Mouse (Mus musculus) forebrain, embryonic 11.5 days (tissue): ENCODE results near the gene Arhgap24. TPM values are rescaled to one million over a fixed set of nuclear protein-coding genes. Genes with fewer than 3 reads are reported as not detected.

Experiments used
- ATAC-seq: fragments of 200-750 bp; cut with Nextera tagmentation; replicated peaks from 2 replicates; pipeline ENCODE4 v1.8.0; 2017; ENCODE audit warnings: moderate TSS enrichment; ENCODE audit not compliant: low FRiP score
- DNase-seq: peaks from one replicate; pipeline ENCODE4 v3.0.0-alpha.2; 2017; ENCODE audit warnings: low spot score
- H3K27ac ChIP-seq: fragments of 300-500 bp; sonication (generic); 2 replicates; pipeline ENCODE4 v1.5.1; 2014; ENCODE audit warnings: low read depth, low read length
- H3K27me3 ChIP-seq: fragments of 300-500 bp; sonication (generic); 2 replicates; pipeline ENCODE4 v1.6.1; 2014; ENCODE audit warnings: mild to moderate bottlenecking, low read length, mixed read lengths; ENCODE audit not compliant: control insufficient read depth, insufficient read depth
- H3K36me3 ChIP-seq: fragments of 300-500 bp; sonication (generic); 2 replicates; pipeline ENCODE4 v1.6.1; 2014; ENCODE audit warnings: mild to moderate bottlenecking, low read length, moderate library complexity, mixed read lengths; ENCODE audit not compliant: control insufficient read depth, insufficient read depth
- H3K4me1 ChIP-seq: fragments of 300-500 bp; sonication (generic); replicated peaks from 2 replicates; pipeline ENCODE4 v1.6.1; 2014; ENCODE audit warnings: low read length, mixed read lengths; ENCODE audit not compliant: control insufficient read depth, insufficient read depth
- H3K4me2 ChIP-seq: fragments of 300-500 bp; sonication (generic); 2 replicates; pipeline ENCODE4 v1.6.1; 2014; ENCODE audit warnings: low read depth, mild to moderate bottlenecking, low read length, moderate library complexity, mixed read lengths; ENCODE audit not compliant: severe bottlenecking
- H3K4me3 ChIP-seq: fragments of 300-500 bp; sonication (generic); 2 replicates; pipeline ENCODE4 v1.5.1; 2014; ENCODE audit warnings: low read depth, low read length
- H3K9ac ChIP-seq: fragments of 300-500 bp; sonication (generic); 2 replicates; pipeline ENCODE4 v1.6.1; 2014; ENCODE audit warnings: low read length
- H3K9me3 ChIP-seq: fragments of 300-500 bp; sonication (generic); 2 replicates; pipeline ENCODE4 v1.6.1; 2016; ENCODE audit warnings: low read length, mixed read lengths; ENCODE audit not compliant: control insufficient read depth
- WGBS: fragments of 180-500 bp; shearing (Covaris S2); extraction: QIAGEN DNeasy Blood & Tissue Kit; methylation state at CpG from one replicate; pipeline ENCODE4 v1.1.7; 2014; 5-methylcytosine and 5-hydroxymethylcytosine counted together
- polyA plus RNA-seq: library from polyadenylated mRNA; unstranded; fragments of >200 nt; fragmentation: Nextera tagmentation; extraction: Ambion mirVana; gene quantifications from 2 replicates; pipeline ENCODE4 v1.2.1, GENCODE M21; 2014

Arhgap24 gene
- polyA plus RNA-seq, 1 experiment from 2014 or later = 1.9 TPM

DNA sequence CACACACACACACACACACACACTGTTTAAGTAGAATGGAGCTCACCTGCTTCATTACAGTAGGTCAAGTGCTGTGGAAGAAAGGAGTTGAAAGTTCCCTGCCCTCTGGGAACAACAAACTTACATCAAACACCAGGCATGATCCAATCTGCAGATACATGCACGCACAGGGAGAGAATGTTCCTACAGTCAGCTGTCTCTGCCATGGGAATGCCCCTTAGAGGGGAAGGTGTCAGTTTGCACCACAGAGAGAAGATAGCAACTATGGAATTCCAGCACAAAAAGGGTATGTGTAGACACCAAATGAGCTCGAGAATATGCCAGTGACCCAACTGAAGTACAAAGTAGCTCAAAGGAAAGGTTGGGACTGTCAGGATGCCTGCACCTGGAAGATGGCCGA is 69.0 kb downstream of the Arhgap24 start:
- Histone ChIP-seq H3K27ac (no peak overlapping the region), H3K4me2 (no peak overlapping the region), H3K9me3 (no peaks in the 10 kb centered on the region), H3K27me3 (no peaks in the 10 kb centered on the region), H3K36me3 (no peaks in the 10 kb centered on the region), H3K9ac (no peak overlapping the region), H3K4me1 (no peaks in the 10 kb centered on the region), H3K4me3 (no peak overlapping the region)
- WGBS = 66% methylated on average over 3 of the region's 3 CpGs
- DNase-seq (no peak), ATAC-seq (no peak)

GRCm38 (mm10) chr5:102550870-102551637 is 69.9 kb downstream of the Arhgap24 start:
- Histone ChIP-seq H3K4me2 (no peak overlapping the region), H3K4me1 (no peaks in the 10 kb centered on the region), H3K4me3 (no peak overlapping the region), H3K27me3 (no peaks in the 10 kb centered on the region), H3K36me3 (no peaks in the 10 kb centered on the region), H3K9ac (no peak overlapping the region), H3K27ac (no peak overlapping the region), H3K9me3 (no peaks in the 10 kb centered on the region)
- ATAC-seq (no peak), DNase-seq (no peak)
- 69% methylated on average over 11 of the region's 11 CpGs for WGBS

GRCm38 (mm10) chr5:102552533-102552932 is 71.3 kb downstream of the Arhgap24 start:
- H3K4me2 ChIP-seq = no peak overlapping the region
- DNase-seq (no peak), ATAC-seq (no peak)
- no peaks in the 10 kb centered on the region for H3K9me3 ChIP-seq
- H3K27ac ChIP-seq = no peak overlapping the region
- H3K4me3 ChIP-seq = no peak overlapping the region
- no peaks in the 10 kb centered on the region for H3K27me3 ChIP-seq
- no peak overlapping the region for H3K9ac ChIP-seq
- no peaks in the 10 kb centered on the region for H3K4me1 ChIP-seq
- 87% methylated on average over 1 of the region's 1 CpGs for WGBS
- no peaks in the 10 kb centered on the region for H3K36me3 ChIP-seq

DNA sequence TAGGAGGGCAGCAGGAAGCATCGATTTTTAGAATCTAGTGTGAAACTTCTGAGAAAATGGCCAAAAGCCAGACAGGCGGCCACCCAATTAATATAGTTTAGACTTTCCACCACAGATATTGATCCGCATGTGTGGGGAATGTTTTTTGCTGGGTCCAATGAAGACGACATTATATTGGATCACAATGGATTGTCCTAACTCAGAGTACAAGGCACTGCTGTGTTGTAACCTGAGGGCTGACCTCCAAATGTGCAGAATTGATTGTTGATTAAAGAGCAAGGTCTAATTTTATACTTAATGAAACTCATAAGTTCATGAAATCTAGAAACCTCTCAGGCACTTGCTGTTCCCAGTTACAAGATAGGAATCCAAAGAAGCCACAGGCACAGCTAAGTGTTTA is 74.8 kb downstream of the Arhgap24 start:
- ATAC-seq (no peak), DNase-seq (no peak)
- Histone ChIP-seq H3K4me3 (no peak overlapping the region), H3K4me2 (no peak overlapping the region), H3K36me3 (no peaks in the 10 kb centered on the region), H3K4me1 (no peaks in the 10 kb centered on the region), H3K9me3 (no peaks in the 10 kb centered on the region), H3K9ac (no peak overlapping the region), H3K27ac (no peak overlapping the region), H3K27me3 (no peaks in the 10 kb centered on the region)
- 89% methylated on average over 4 of the region's 4 CpGs for WGBS

DNA sequence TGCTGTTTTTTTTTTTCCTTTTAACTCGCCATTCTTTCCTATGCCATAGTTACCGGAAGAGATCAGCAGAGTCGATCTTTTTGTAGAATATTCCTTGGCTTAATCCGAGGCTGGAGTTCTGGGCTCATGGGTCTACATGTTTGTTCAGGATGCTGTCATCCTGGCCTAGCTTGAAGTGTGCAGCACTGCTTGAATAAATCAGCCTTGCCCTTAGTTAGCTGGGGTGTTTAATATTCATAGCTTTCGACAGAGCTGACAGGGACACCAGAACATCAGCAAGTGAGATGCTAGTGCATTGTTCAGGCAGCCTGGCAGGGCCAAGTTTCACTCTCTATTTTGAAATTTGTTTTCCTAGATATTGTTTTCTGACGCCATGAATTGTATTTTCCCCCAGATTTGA is 79.1 kb downstream of the Arhgap24 start:
- Histone ChIP-seq H3K4me3 (no peak overlapping the region), H3K27me3 (no peaks in the 10 kb centered on the region), H3K27ac (no peak overlapping the region), H3K9me3 (no peaks in the 10 kb centered on the region), H3K9ac (no peak overlapping the region), H3K4me1 (no peaks in the 10 kb centered on the region), H3K36me3 (no peaks in the 10 kb centered on the region), H3K4me2 (no peak overlapping the region)
- DNase-seq (no peak), ATAC-seq (no peak)
- 74% methylated on average over 6 of the region's 6 CpGs for WGBS

GRCm38 (mm10) chr5:102563971-102564370 is 82.8 kb downstream of the Arhgap24 start:
- DNase-seq (no peak), ATAC-seq (no peak)
- Histone ChIP-seq H3K27ac (no peak overlapping the region), H3K4me2 (no peak overlapping the region), H3K9ac (no peak overlapping the region), H3K4me1 (no peaks in the 10 kb centered on the region), H3K27me3 (no peaks in the 10 kb centered on the region), H3K9me3 (no peaks in the 10 kb centered on the region), H3K4me3 (no peak overlapping the region), H3K36me3 (no peaks in the 10 kb centered on the region)
- WGBS = 79% methylated on average over 4 of the region's 4 CpGs

GRCm38 (mm10) chr5:102568764-102569163 is 87.6 kb downstream of the Arhgap24 start:
- 71% methylated on average over 5 of the region's 5 CpGs for WGBS
- DNase-seq (no peak), ATAC-seq (no peak)
- Histone ChIP-seq H3K4me3 (no peak overlapping the region), H3K9me3 (no peaks in the 10 kb centered on the region), H3K4me2 (no peak overlapping the region), H3K4me1 (no peaks in the 10 kb centered on the region), H3K9ac (no peak overlapping the region), H3K27me3 (no peaks in the 10 kb centered on the region), H3K27ac (no peak overlapping the region), H3K36me3 (no peaks in the 10 kb centered on the region)

GRCm38 (mm10) chr5:102571445-102571844 is 90.3 kb downstream of the Arhgap24 start:
- no peaks in the 10 kb centered on the region for H3K4me1 ChIP-seq
- H3K4me2 ChIP-seq = no peak overlapping the region
- no peaks in the 10 kb centered on the region for H3K27me3 ChIP-seq
- ATAC-seq = no peak
- H3K36me3 ChIP-seq = no peaks in the 10 kb centered on the region
- no peak overlapping the region for H3K27ac ChIP-seq
- H3K9me3 ChIP-seq = no peaks in the 10 kb centered on the region
- DNase-seq = no peak
- H3K4me3 ChIP-seq = no peak overlapping the region
- WGBS = 96% methylated on average over 2 of the region's 2 CpGs
- H3K9ac ChIP-seq = no peak overlapping the region

- Histone ChIP-seq H3K27ac (no peak overlapping the region), H3K9me3 (no peaks in the 10 kb centered on the region), H3K27me3 (no peaks in the 10 kb centered on the region), H3K9ac (no peak overlapping the region), H3K4me3 (no peak overlapping the region), H3K36me3 (no peaks in the 10 kb centered on the region), H3K4me2 (no peak overlapping the region), H3K4me1 (no peaks in the 10 kb centered on the region)
- DNase-seq = no peak
- WGBS = 93% methylated on average over 3 of the region's 3 CpGs
- no peak for ATAC-seq
These were observed 95.6 kb downstream of the Arhgap24 start for GRCm38 (mm10) chr5:102576750-102577149.
